Mouse (Mus musculus) olfactory bulb, adult 2 months (tissue): Measurements from ENCODE around the gene Mmp27.

ENCODE experiments used
- CTCF ChIP-seq: fragments of 200-500 bp; IDR thresholded peaks from 2 replicates; pipeline ENCODE4 v1.5.1; 2012; ENCODE audit warnings: low read depth, mild to moderate bottlenecking, low read length, moderate library complexity; ENCODE audit not compliant: insufficient read depth
- POLR2A ChIP-seq: fragments of 200-500 bp; IDR thresholded peaks from 2 replicates; pipeline ENCODE4 v1.6.1; 2012; ENCODE audit warnings: mild to moderate bottlenecking, low read depth, low read length, moderate library complexity; ENCODE audit not compliant: insufficient read depth

DNA sequence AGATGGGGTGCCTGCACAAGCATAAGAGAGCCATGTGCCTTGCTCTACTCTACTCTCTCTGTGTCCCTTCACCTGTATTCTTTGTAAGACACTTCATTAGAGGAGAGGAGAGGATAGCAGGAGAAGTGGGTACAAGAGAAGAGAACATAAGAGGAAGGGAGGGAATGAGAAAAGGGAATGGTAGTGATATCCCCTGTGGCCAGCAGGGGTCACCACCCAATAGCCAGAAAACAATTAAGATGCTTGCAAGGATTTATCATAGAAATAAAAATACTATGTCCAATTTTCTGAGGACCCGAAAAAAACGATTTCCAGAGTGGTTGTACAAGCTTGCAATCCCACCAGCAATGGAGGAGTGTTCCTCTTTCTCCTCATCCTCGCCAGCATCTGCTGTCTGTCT is 16.8 kb upstream of the Mmp27 start:
- no peak for TF ChIP-seq POLR2A
- no peak for TF ChIP-seq CTCF
